Mouse (Mus musculus): ENCODE measurements around the gene Ankrd27. TPM values are rescaled to one million over a fixed set of nuclear protein-coding genes. Genes with fewer than 3 reads are reported as not detected.
A peak's percentile ranks its signal among the peaks of the same experiment; 100 is the strongest.
"Not testable (repeated sequence)": the region's sequence is repeated elsewhere in the genome, so short reads cannot be mapped to it uniquely, and the experiment has no call there.

Ankrd27 gene
- polyA plus RNA-seq, 1 experiment from 2014 or later = 32.0 TPM

DNA sequence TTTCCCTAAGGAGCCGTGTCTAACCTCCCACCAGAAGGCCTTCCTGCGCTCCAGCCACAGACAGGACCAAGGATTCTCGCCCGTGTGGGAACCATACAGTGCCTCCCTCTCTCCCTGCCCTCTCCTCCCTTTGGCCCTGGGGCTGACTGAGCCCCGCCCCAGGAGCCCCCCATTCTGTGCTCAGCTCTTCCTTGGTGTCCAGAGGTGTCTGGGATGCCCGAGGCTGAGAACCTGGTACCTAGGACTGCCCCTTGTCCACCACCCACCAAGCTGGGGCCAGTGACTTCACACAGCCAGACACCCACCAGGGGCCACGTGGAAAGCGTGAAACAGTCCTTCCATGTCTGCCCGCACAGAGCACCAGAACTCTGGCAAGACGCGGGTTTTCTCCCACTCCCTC, 23.0 kb upstream of the Ankrd27 start:
- no peak overlapping the region for H3K4me3 ChIP-seq
- ATAC-seq (replicated peaks) = no peak
- no peak overlapping the region for H3K9ac ChIP-seq (replicated peaks)
- no peaks in the 10 kb centered on the region for H3K27me3 ChIP-seq
- no peaks in the 10 kb centered on the region for H3K36me3 ChIP-seq
- no peaks in the 10 kb centered on the region for H3K9me3 ChIP-seq
- 79% methylated on average over 11 of the region's 11 CpGs for WGBS
- H3K27ac ChIP-seq (replicated peaks) = no peak overlapping the region
- no peak overlapping the region for H3K4me2 ChIP-seq (replicated peaks)
- H3K4me1 ChIP-seq = no peaks in the 10 kb centered on the region

DNA sequence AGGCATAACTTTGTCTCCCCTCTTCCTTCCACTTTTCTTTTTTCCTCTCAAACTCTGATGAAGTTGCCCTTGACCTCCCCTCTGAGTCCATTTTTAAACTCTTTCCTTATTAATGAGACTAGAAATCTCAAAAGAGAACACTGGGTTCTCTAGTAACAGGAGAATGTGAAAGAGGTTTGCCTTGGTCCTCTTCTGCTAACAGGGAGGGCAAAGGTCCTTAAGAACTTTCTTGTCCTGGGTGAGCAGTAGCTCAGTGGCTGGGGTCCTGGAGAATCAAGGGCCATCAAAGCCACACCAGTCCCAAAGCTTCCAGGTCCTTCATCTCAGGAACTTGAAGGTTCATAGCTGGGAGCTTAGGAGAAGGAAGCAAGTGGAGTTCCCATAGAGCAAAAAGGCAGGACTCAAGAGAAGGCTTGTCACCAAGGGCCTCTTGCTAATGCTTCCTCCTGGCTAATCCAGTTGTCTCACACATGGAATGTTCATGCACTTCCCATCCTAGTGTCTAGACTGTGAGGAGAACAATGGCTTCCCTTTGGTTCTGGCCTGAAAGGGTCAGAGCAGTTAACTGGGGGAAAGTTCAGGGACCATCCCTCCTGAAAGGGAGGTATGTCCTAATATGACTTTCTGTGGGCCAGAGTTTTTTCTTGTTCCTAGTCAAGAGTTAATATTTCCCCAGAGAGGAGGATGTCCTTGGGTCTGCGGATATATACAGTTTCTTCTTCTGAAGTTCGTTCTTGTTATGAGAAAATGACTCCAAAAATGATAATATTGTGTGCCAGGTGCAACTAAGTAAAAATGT, 21.8 kb upstream of the Ankrd27 start:
- Histone ChIP-seq H3K27me3 (no peaks in the 10 kb centered on the region), H3K36me3 (no peaks in the 10 kb centered on the region), H3K9me3 (no peaks in the 10 kb centered on the region), H3K4me3 (no peak overlapping the region), H3K4me1 (no peaks in the 10 kb centered on the region), H3K9ac (replicated peaks) (no peak overlapping the region), H3K27ac (replicated peaks) (no peak overlapping the region), H3K4me2 (replicated peaks) (no peak overlapping the region)
- 92% methylated on average over 2 of the region's 2 CpGs for WGBS
- ATAC-seq (replicated peaks) = no peak

DNA sequence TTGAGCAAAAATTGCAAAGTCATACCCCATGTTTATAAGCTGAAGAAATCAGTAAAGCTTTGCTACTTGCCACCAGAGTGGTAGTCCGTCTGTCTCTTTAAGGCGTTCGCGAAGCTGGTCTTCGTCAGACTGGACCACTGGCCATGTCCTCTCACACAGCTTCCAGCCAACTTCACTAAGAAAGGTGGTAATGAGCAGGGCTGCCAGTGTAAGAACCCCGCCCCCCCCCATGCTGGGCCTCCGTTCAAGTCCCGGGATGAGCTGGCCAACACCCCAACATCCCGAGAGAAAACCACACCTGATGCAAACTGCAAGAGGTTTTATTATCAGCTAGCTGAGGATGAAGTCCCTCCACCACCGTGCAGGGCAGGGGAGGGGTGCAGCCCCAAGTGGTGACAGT, 21.2 kb upstream of the Ankrd27 start:
- not testable (repeated sequence) for H3K9ac ChIP-seq (replicated peaks); H3K27ac ChIP-seq (replicated peaks); H3K36me3 ChIP-seq; ATAC-seq (replicated peaks); H3K4me1 ChIP-seq; H3K4me3 ChIP-seq; H3K27me3 ChIP-seq; H3K4me2 ChIP-seq (replicated peaks); H3K9me3 ChIP-seq
- 85% methylated on average over 10 of the region's 10 CpGs for WGBS

DNA sequence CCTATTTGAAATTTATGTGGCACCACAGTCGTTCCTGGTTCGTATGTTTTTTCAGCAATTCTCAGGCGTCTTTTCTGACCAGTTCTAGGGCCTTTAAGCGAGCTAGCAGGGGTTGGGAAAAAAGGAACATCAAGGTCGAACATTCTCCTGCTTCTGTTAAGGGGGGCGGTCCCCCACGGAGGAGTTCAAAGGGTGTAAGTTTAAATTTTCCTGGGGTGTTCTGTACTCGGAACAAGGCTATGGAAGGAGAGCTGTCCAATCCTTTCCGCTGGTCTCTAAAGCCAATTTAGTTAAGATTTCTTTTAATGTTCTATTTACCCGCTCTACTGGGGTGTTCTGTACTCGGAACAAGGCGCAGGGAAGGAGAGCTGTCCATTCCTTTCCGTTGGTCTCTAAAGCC, 20.1 kb upstream of the Ankrd27 start:
- not testable (repeated sequence) for H3K9ac ChIP-seq (replicated peaks); H3K27me3 ChIP-seq; ATAC-seq (replicated peaks); H3K27ac ChIP-seq (replicated peaks); H3K4me2 ChIP-seq (replicated peaks); H3K4me1 ChIP-seq; H3K36me3 ChIP-seq; H3K9me3 ChIP-seq; H3K4me3 ChIP-seq
- WGBS = 75% methylated on average over 13 of the region's 13 CpGs

DNA sequence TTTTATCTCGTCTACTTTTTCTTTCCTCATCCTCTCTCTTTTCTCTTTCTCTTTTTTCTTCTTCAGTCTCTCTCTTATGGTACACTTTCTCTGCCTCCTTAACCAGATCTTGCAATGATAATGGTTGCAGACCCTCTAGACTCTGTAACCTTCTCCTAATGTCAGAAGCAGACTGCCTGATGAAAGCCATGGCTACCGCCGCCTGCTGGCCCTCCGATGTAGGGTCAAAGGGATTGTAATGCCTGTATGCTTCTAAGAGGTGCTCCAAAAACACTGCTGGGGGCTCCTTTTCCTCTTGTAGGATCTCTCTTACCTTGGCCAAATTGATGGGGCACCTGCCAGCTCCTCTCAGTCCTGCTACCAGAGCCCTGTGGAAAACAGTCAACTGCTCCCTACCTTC, 16.3 kb upstream of the Ankrd27 start:
- H3K4me2 ChIP-seq (replicated peaks); ATAC-seq (replicated peaks); H3K4me1 ChIP-seq; H3K9ac ChIP-seq (replicated peaks); H3K36me3 ChIP-seq; H3K27me3 ChIP-seq; H3K27ac ChIP-seq (replicated peaks); H3K4me3 ChIP-seq; H3K9me3 ChIP-seq: not testable (repeated sequence)
- WGBS = 89% methylated on average over 4 of the region's 4 CpGs

DNA sequence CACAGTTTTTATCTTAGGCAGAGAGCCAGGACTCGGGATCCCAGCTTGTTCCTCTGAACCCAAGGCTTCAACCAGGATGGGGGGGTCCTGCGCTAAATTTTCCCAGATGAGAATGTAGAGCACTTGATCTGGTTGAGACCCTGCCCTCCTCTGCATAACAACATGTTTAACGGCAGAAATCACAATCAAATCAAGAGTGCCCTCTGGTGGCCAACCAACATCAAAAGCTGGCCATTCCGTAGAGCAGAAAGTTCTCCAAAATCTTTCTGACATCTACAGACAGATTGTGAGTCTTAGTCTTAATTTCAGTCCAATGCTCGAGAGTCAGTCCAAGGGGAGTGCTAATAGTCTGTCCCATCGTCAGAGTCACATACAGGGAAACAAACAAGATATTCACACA, 15.2 kb upstream of the Ankrd27 start:
- not testable (repeated sequence) for H3K36me3 ChIP-seq; H3K4me1 ChIP-seq; H3K27ac ChIP-seq (replicated peaks); ATAC-seq (replicated peaks); H3K4me3 ChIP-seq; H3K9me3 ChIP-seq; H3K9ac ChIP-seq (replicated peaks); H3K27me3 ChIP-seq; H3K4me2 ChIP-seq (replicated peaks)
- 17% methylated on average over 6 of the region's 6 CpGs for WGBS

DNA sequence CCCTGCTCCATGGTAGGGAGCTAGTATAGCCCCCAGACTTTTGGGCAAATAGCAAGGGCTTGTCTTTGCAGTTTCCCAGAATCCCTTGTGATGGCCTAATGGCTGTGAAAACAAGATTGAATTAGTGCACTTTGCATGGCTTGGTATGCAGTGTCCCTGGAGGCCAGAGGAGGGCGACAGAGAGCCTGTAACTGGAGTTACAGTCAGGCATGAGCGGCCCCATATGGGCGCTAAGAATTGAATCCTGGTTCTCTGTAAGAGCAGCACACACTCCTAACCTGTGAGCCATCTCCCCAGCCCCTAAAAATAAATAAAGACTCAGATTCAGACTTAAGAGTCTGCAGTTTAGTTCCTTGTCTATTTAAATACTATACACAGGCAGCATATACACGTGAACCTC, 6.2 kb upstream of the Ankrd27 start:
- Histone ChIP-seq H3K9ac (replicated peaks) (no peak overlapping the region), H3K4me2 (replicated peaks) (no peak overlapping the region), H3K27me3 (peaks cover 31% of the 10 kb centered on the region), H3K4me3 (no peak overlapping the region), H3K4me1 (peaks cover 10% of the 10 kb centered on the region), H3K36me3 (no peaks in the 10 kb centered on the region), H3K27ac (replicated peaks) (no peak overlapping the region), H3K9me3 (no peaks in the 10 kb centered on the region)
- no peak for ATAC-seq (replicated peaks)
- WGBS = 23% methylated on average over 4 of the region's 4 CpGs

DNA sequence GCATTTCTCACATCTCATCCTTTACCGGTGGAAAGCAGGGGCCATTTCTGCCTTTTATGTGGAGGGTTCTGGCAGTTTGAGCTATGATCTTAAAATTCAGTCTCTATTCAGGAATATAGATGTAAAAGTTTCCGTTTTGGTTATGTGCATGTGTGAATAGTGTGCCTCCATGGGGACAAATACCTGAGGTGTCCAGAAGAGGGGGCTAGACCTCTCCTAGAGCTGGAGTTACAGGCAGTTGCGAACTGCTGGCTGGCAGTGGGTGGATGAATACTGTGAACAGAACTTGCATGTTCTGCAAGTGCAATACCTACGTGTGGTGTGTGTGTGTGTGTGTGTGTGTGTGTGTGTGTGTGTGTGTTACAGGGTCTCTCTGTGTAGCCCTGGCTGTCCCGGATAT, 3.3 kb upstream of the Ankrd27 start:
- peaks cover 35% of the 10 kb centered on the region for H3K27me3 ChIP-seq
- H3K27ac ChIP-seq (replicated peaks) = no peak overlapping the region
- 69% methylated on average over 5 of the region's 5 CpGs for WGBS
- no peak overlapping the region for H3K9ac ChIP-seq (replicated peaks)
- ATAC-seq (replicated peaks) = no peak
- no peak overlapping the region for H3K4me3 ChIP-seq
- H3K4me2 ChIP-seq (replicated peaks) = no peak overlapping the region
- no peaks in the 10 kb centered on the region for H3K9me3 ChIP-seq
- peaks cover 24% of the 10 kb centered on the region for H3K4me1 ChIP-seq
- no peaks in the 10 kb centered on the region for H3K36me3 ChIP-seq

DNA sequence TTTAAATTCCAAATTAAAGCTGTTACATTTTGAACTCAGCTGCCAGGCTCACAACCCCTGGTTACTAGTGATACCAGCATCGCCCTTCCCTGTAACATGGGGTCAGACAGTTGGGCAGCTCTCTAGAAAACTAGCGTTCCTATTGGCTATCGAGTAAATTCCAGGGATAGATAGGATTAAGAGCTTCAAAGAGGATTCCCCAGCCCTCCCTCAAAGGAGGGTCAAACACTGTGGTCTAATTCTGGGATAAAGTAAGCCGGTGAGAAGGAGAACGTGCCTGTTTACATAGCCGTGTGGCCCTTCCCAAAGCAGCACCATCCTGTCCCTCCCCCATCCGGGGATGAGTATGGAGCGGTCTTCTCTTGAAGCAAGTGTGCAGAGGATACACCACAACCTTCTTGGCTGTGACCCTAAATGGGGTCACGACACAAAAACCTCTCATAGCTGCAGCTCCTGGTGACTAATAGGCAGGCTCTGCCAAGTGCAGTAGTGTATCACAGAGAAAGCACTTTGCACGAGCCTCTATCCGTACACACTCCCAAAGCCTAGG, 2.5 kb upstream of the Ankrd27 start:
- Histone ChIP-seq H3K4me1 (peaks cover 25% of the 10 kb centered on the region), H3K27me3 (peaks cover 35% of the 10 kb centered on the region), H3K27ac (replicated peaks) (no peak overlapping the region), H3K4me2 (replicated peaks) (no peak overlapping the region), H3K4me3 (no peak overlapping the region), H3K9me3 (no peaks in the 10 kb centered on the region), H3K36me3 (no peaks in the 10 kb centered on the region), H3K9ac (replicated peaks) (no peak overlapping the region)
- no peak for ATAC-seq (replicated peaks)
- 7% methylated on average over 11 of the region's 11 CpGs for WGBS

DNA sequence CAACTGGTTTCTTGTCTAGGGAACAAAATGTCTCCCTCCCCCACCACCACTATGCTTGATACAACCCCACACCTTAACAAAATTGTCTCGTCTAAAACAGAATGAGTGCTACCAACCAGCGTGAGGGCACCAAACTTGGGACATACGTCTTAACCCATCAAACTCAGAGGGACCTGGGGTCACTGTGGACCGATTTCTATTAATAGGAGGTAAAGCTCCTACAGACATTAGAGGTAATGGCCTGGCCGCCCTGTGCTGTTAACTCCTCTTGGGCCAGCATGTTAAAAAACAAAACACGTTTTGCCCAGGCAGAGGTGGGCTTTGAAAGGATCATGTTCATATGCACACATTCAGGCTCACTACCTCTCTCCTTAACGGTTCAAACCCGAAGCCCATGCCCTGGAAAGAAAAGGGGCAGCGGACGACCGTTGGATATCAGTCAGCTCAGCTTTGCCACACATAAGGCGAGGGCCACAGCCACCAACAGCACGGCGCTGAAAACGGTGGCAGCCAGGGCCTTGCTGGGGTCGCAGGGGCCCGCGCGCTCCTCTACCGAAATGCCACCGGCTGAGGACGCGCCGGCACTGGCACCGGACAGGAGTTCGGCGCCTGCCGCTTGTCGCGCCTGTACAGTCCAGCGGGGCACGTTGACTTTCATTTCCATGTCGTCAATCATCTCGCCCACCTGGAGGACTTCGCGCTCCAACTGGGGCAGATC, 1.8 kb upstream of the Ankrd27 start:
- Histone ChIP-seq H3K9ac (replicated peaks) (peak overlapping the region; percentile 51), H3K27me3 (peaks cover 35% of the 10 kb centered on the region), H3K4me1 (peaks cover 25% of the 10 kb centered on the region), H3K4me2 (replicated peaks) (peak overlapping the region; percentile 100), H3K9me3 (no peaks in the 10 kb centered on the region), H3K27ac (replicated peaks) (no peak overlapping the region), H3K4me3 (peak overlapping the region; percentile 83), H3K36me3 (no peaks in the 10 kb centered on the region)
- WGBS = 6% methylated on average over 36 of the region's 36 CpGs
- no peak for ATAC-seq (replicated peaks)

DNA sequence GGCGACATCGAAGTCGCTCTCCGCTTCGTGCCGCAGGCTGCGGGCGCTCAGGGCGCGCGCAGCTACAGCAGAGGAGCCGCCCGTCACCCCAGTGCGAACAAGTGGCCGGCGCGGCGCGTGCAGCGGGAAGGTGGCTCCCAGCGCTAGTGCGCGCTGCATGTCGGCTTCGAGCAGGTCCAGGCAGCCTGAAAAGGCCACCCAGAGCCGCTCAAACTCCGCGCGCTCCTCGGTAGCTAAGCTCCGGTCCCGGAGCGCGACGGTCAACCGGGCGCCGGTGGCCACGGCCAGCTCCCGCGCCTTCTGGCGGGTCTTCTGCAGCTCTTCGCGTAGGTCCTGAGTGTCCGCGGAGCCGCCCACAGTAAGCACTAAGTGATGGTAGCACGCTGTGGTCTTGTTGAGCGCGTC, 1.3 kb upstream of the Ankrd27 start:
- peak overlapping the region; percentile 83 for H3K4me3 ChIP-seq
- peak overlapping the region; percentile 100 for H3K4me2 ChIP-seq (replicated peaks)
- peaks cover 25% of the 10 kb centered on the region for H3K4me1 ChIP-seq
- no peak for ATAC-seq (replicated peaks)
- H3K9me3 ChIP-seq = no peaks in the 10 kb centered on the region
- peaks cover 35% of the 10 kb centered on the region for H3K27me3 ChIP-seq
- under 1% methylated on average over 50 of the region's 50 CpGs for WGBS
- no peak overlapping the region for H3K27ac ChIP-seq (replicated peaks)
- H3K36me3 ChIP-seq = no peaks in the 10 kb centered on the region
- H3K9ac ChIP-seq (replicated peaks) = peak overlapping the region; percentile 51

DNA sequence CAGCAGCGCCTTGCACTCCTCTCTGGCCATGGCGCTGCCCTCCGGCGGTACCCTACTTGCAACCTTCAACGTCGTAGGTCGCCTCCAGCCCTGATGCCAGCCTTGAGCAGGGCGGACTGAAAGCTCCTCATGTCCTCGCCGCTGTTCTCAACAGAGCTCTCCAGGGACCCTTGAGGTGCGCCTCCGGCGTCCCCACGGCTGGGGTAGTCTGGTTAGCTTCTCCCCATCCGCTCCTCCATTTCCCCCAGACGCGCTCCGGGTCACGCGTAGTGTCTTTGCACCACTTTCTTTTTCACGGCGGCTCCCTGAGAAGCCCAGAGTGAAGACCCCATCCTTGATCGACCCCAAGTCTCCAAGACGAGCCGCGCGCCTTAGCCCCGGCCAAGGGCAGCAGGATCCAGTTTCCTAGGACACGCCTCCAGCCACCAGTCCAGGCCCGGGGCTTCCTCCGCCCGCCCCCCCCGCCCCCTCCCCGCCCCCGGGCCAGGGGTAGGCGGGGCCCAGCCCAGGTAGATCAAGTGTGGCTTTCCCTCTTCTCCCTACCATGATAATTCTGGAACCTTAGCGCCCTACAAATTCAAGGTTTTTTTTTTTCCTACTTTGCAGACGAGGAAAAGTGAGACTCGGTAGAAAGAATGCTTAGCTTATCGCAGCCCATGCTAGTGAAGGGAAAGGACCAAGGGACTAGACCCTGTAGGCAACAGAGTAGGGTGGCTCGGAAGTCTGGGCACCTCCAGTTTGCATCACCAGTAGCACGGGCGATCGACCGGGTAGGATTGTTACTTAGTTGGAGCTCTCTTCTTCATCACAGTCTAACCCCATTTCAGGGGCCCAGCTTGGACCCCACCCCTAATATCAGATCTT, 621 bp upstream of the Ankrd27 start, which contains the start of gene Rgs9bp:
Gene Rgs9bp, minus strand, starts transcription at position 392 of the 864 bp plus-strand sequence.
- Histone ChIP-seq H3K9ac (replicated peaks) (peak within 1 kb of the TSS; percentile 80), H3K36me3 (no peaks in the 10 kb centered on the region), H3K9me3 (no peaks in the 10 kb centered on the region), H3K27me3 (peaks cover 35% of the 10 kb centered on the region), H3K4me2 (replicated peaks) (peak within 1 kb of the TSS; percentile 100), H3K4me3 (peak within 1 kb of the TSS; percentile 83), H3K27ac (replicated peaks) (peak within 1 kb of the TSS; percentile 46), H3K4me1 (peaks cover 25% of the 10 kb centered on the region)
- ATAC-seq (replicated peaks) = peak; percentile 17
- under 1% methylated on average over 45 of the region's 45 CpGs for WGBS
